Mouse (Mus musculus): ENCODE results near the gene Itga1. TPM values are rescaled to one million over a fixed set of nuclear protein-coding genes. Genes with fewer than 3 reads are reported as not detected.

The Itga1 gene
- total RNA-seq, 1 experiment from 2014 or later: 1.5 TPM

- ATAC-seq (replicated peaks; ENCODE audit: low read depth, poor library complexity, severe bottlenecking): no peak
Observed at GRCm38 (mm10) chr13:115067324-115067967, 34.3 kb downstream of the Itga1 start.

GRCm38 (mm10) chr13:115057555-115057954 is 44.2 kb downstream of the Itga1 start:
- ATAC-seq (replicated peaks; ENCODE audit: low read depth, poor library complexity, severe bottlenecking): no peak

GRCm38 (mm10) chr13:115054783-115055182 is 47.0 kb downstream of the Itga1 start:
- no peak for ATAC-seq (replicated peaks; ENCODE audit: low read depth, poor library complexity, severe bottlenecking)

- no peak for ATAC-seq (replicated peaks; ENCODE audit: low read depth, poor library complexity, severe bottlenecking)
Observed at GRCm38 (mm10) chr13:115052568-115052967, 49.2 kb downstream of the Itga1 start.

GRCm38 (mm10) chr13:115050660-115051559 is 50.9 kb downstream of the Itga1 start:
- no peak for ATAC-seq (replicated peaks; ENCODE audit: low read depth, poor library complexity, severe bottlenecking)

- ATAC-seq (replicated peaks; ENCODE audit: low read depth, poor library complexity, severe bottlenecking): no peak
Observed at GRCm38 (mm10) chr13:115042652-115043051, 59.1 kb downstream of the Itga1 start.

- ATAC-seq (replicated peaks; ENCODE audit: low read depth, poor library complexity, severe bottlenecking): no peak
Observed at GRCm38 (mm10) chr13:115037304-115037703, 64.5 kb downstream of the Itga1 start.

GRCm38 (mm10) chr13:115035387-115035786 is 66.4 kb downstream of the Itga1 start:
- no peak for ATAC-seq (replicated peaks; ENCODE audit: low read depth, poor library complexity, severe bottlenecking)

GRCm38 (mm10) chr13:115033135-115033534 is 68.6 kb downstream of the Itga1 start:
- no peak for ATAC-seq (replicated peaks; ENCODE audit: low read depth, poor library complexity, severe bottlenecking)

GRCm38 (mm10) chr13:115031177-115032000 is 70.4 kb downstream of the Itga1 start:
- no peak for ATAC-seq (replicated peaks; ENCODE audit: low read depth, poor library complexity, severe bottlenecking)

GRCm38 (mm10) chr13:115025394-115025793 is 76.4 kb downstream of the Itga1 start:
- ATAC-seq (replicated peaks; ENCODE audit: low read depth, poor library complexity, severe bottlenecking): no peak

GRCm38 (mm10) chr13:115022117-115022787 is 79.5 kb downstream of the Itga1 start:
- ATAC-seq (replicated peaks; ENCODE audit: low read depth, poor library complexity, severe bottlenecking): no peak

GRCm38 (mm10) chr13:115021411-115021810 is 80.4 kb downstream of the Itga1 start:
- 0 out of 2 replicates have a peak, but pooled peaks have one; percentile 22 for ATAC-seq (replicated peaks; ENCODE audit: low read depth, poor library complexity, severe bottlenecking)

GRCm38 (mm10) chr13:115020727-115021126 is 81.0 kb downstream of the Itga1 start:
- peak; percentile 60; the same call in 1 of the 2 replicates for ATAC-seq (replicated peaks; ENCODE audit: low read depth, poor library complexity, severe bottlenecking)

GRCm38 (mm10) chr13:115017545-115017944 is 84.2 kb downstream of the Itga1 start:
- ATAC-seq (replicated peaks; ENCODE audit: low read depth, poor library complexity, severe bottlenecking): no peak

GRCm38 (mm10) chr13:115011547-115011946 is 90.2 kb downstream of the Itga1 start:
- ATAC-seq (replicated peaks; ENCODE audit: low read depth, poor library complexity, severe bottlenecking): peak; percentile 77

- ATAC-seq (replicated peaks; ENCODE audit: low read depth, poor library complexity, severe bottlenecking): no peak
Observed at GRCm38 (mm10) chr13:115006213-115006835, 95.4 kb downstream of the Itga1 start.

- no peak for ATAC-seq (replicated peaks; ENCODE audit: low read depth, poor library complexity, severe bottlenecking)
Observed at GRCm38 (mm10) chr13:115005342-115005741, 96.4 kb downstream of the Itga1 start.

GRCm38 (mm10) chr13:115003444-115004053 is 98.2 kb downstream of the Itga1 start:
- ATAC-seq (replicated peaks; ENCODE audit: low read depth, poor library complexity, severe bottlenecking): no peak

All from common myeloid progenitor, adult 5-6 weeks (primary cell).